Mouse (Mus musculus) hindbrain, embryonic 11.5 days (tissue): Measurements from ENCODE around the gene Slc23a2. TPM values are rescaled to one million over a fixed set of nuclear protein-coding genes. Genes with fewer than 3 reads are reported as not detected.

ENCODE experiments used
- ATAC-seq: fragments of 200-750 bp; cut with Nextera tagmentation; 2 replicates; pipeline ENCODE4 v1.8.0; 2017; ENCODE audit warnings: mild to moderate bottlenecking, moderate TSS enrichment, moderate library complexity; ENCODE audit not compliant: low FRiP score
- DNase-seq: peaks from one replicate; pipeline ENCODE4 v3.0.0-alpha.2; 2015; ENCODE audit warnings: low spot score
- H3K27ac ChIP-seq: fragments of 300-500 bp; sonication (generic); 2 replicates; pipeline ENCODE4 v1.5.1; 2014; ENCODE audit warnings: mild to moderate bottlenecking, low read depth, low read length
- H3K27me3 ChIP-seq: fragments of 300-500 bp; sonication (generic); 2 replicates; pipeline ENCODE4 v1.6.1; 2014; ENCODE audit warnings: mild to moderate bottlenecking, low read length, moderate library complexity, mixed read lengths; ENCODE audit not compliant: control insufficient read depth, insufficient read depth
- H3K36me3 ChIP-seq: fragments of 300-500 bp; sonication (generic); 2 replicates; pipeline ENCODE4 v1.6.1; 2014; ENCODE audit warnings: mild to moderate bottlenecking, low read length, moderate library complexity, mixed read lengths; ENCODE audit not compliant: control insufficient read depth, insufficient read depth
- H3K4me1 ChIP-seq: fragments of 300-500 bp; sonication (generic); replicated peaks from 2 replicates; pipeline ENCODE4 v1.6.1; 2014; ENCODE audit warnings: low read length, mixed read lengths; ENCODE audit not compliant: control insufficient read depth, insufficient read depth
- H3K4me2 ChIP-seq: fragments of 300-500 bp; sonication (generic); replicated peaks from 2 replicates; pipeline ENCODE4 v1.6.1; 2014; ENCODE audit warnings: mild to moderate bottlenecking, low read depth, low read length
- H3K4me3 ChIP-seq: fragments of 300-500 bp; sonication (generic); 2 replicates; pipeline ENCODE4 v1.5.1; 2014; ENCODE audit warnings: low read depth, low read length
- H3K9ac ChIP-seq: fragments of 300-500 bp; sonication (generic); 2 replicates; pipeline ENCODE4 v1.6.1; 2014; ENCODE audit warnings: low read depth, low read length
- H3K9me3 ChIP-seq: fragments of 300-500 bp; sonication (generic); 2 replicates; pipeline ENCODE4 v1.6.1; 2016; ENCODE audit warnings: low read length; ENCODE audit not compliant: control insufficient read depth
- WGBS: fragments of 180-500 bp; shearing (Covaris S2); extraction: QIAGEN DNeasy Blood & Tissue Kit; methylation state at CpG from one replicate; pipeline ENCODE4 v1.1.7; 2014; 5-methylcytosine and 5-hydroxymethylcytosine counted together
- polyA plus RNA-seq: library from polyadenylated mRNA; unstranded; fragments of >200 nt; fragmentation: Nextera tagmentation; extraction: Ambion mirVana; gene quantifications from 2 replicates; pipeline ENCODE4 v1.2.1, GENCODE M21; 2014

Slc23a2 gene
- polyA plus RNA-seq, 1 experiment from 2014 or later = 11.4 TPM

DNA sequence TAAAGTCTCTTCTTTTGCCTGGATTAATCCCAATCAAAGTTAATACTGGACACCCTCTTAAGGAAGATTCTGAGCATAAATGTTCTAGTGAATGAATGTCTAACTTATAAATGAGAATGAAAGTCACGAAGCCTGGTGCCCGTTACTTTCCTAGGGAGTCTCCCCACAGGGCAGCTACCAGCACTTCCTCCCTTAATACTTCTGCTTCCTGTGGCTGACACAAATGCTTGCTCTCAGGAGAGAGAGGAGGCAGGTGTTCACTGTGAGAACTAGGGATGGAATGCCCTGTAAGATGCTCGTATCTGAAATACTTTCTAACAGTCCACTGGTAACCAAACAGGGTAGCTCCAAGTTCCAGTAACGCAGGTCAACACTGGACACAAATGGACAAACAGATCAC is 91.1 kb downstream of the Slc23a2 start:
- H3K4me1 ChIP-seq = no peaks in the 10 kb centered on the region
- H3K9ac ChIP-seq = no peak overlapping the region
- ATAC-seq (no peak), DNase-seq (no peak)
- H3K4me2 ChIP-seq = no peak overlapping the region
- 94% methylated on average over 4 of the region's 4 CpGs for WGBS
- no peaks in the 10 kb centered on the region for H3K36me3 ChIP-seq
- H3K4me3 ChIP-seq = no peak overlapping the region
- no peaks in the 10 kb centered on the region for H3K9me3 ChIP-seq
- H3K27ac ChIP-seq = no peak overlapping the region
- H3K27me3 ChIP-seq = no peaks in the 10 kb centered on the region

DNA sequence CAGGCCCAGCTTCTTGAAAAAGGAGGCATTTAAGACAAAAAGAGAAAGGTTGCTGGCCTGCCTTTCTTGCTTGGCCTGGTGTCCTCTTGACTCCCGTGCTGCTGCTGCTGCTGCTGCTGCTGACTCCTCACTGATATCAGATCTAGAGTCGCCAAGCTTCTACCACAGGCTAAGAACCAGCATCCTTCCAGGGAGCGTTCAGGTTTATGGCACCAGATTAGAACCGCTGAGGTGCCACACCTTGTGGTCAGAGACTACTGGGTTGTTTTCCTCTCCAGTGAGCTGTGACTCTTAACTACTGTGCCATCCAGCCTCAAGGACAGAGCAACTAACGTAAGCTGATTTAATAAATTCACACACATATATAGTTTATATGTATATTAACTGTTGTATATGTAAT is 93.1 kb downstream of the Slc23a2 start:
- Histone ChIP-seq H3K27ac (no peak overlapping the region), H3K4me3 (no peak overlapping the region), H3K9ac (no peak overlapping the region), H3K9me3 (no peaks in the 10 kb centered on the region), H3K4me1 (no peaks in the 10 kb centered on the region), H3K4me2 (no peak overlapping the region), H3K36me3 (no peaks in the 10 kb centered on the region), H3K27me3 (no peaks in the 10 kb centered on the region)
- ATAC-seq (no peak), DNase-seq (no peak)
- 83% methylated on average over 5 of the region's 5 CpGs for WGBS

DNA sequence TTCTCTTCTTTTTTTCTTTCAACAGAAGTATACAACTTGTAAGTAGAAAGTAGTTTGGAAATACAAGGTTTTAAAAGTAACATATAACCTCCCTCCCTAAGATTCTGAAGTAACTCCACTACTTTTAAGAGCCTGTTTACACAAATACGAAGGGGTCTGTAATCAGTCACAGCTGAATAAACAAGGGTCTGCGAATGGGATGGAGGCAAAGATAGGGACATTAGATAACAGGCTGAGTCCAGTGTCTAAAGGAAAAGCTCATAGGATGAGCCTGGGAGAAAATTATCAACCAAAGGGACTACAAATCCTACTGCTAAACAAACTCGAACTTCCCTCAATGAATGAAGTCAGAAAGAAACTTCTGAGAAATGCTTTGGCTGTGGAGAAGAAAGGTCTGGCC is 95.0 kb downstream of the Slc23a2 start:
- DNase-seq (no peak), ATAC-seq (no peak)
- Histone ChIP-seq H3K27me3 (no peaks in the 10 kb centered on the region), H3K4me3 (no peak overlapping the region), H3K36me3 (no peaks in the 10 kb centered on the region), H3K9me3 (no peaks in the 10 kb centered on the region), H3K4me2 (no peak overlapping the region), H3K9ac (no peak overlapping the region), H3K4me1 (no peaks in the 10 kb centered on the region), H3K27ac (no peak overlapping the region)
- 51% methylated on average over 3 of the region's 3 CpGs for WGBS

DNA sequence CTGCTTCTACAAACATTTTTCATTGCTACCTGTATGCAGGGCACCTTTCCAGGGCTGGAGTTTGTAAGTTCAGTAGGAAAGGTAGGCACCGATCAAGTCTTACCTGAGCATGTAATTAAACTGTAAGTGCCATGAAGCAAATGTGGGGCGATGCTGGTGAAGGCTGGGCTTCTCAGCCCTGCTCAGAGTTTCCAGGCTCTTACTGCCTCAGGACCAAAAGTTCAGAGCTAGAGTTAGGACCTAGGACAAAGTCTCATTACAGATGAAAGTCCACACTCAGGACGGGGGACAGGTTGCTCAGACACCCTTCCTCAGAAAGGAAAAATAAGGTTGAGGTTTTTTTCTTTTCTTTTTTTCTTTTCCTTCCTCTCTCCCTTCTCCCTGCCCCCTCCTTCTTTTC is 95.4 kb downstream of the Slc23a2 start:
- no peak overlapping the region for H3K4me3 ChIP-seq
- no peak for DNase-seq

DNA sequence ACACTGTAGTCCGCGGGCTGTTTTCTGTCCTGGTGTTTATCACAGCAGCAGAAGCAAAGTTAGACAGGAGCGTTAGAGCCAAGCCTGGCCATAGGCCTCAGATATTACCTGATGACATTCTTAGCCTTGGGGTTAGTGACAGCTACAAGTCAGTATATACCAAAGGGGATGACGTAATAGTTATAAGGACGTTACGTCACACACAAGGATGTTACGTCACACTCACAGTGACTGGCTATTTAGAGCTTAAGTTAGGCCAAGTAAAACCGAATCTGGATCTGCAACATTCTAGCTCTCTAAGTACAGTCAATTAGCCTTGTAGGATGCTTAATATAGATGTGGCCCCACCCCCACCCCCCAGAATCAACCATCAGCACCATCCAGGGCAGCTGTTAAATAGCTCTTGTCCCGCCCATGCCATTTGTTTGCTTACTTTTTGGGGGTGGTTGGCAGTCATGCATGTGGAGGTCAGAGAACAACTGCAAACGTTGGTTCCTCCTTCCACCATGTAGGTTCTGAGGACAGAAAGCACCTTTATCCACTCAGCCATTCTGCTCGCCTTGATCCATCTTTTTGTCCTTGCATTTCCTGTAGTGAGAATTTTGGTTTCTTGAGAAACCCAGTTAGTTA is 96.7 kb downstream of the Slc23a2 start:
- 89% methylated on average over 11 of the region's 11 CpGs for WGBS
- DNase-seq = no peak

More for the DNA sequence above, 95.4 kb downstream of the Slc23a2 start:
- no peak for ATAC-seq
- Histone ChIP-seq H3K9me3 (no peaks in the 10 kb centered on the region), H3K36me3 (no peaks in the 10 kb centered on the region), H3K27me3 (no peaks in the 10 kb centered on the region), H3K9ac (no peak overlapping the region), H3K4me1 (no peaks in the 10 kb centered on the region), H3K4me2 (no peak overlapping the region), H3K27ac (no peak overlapping the region)
- WGBS = 77% methylated on average over 3 of the region's 3 CpGs

DNA sequence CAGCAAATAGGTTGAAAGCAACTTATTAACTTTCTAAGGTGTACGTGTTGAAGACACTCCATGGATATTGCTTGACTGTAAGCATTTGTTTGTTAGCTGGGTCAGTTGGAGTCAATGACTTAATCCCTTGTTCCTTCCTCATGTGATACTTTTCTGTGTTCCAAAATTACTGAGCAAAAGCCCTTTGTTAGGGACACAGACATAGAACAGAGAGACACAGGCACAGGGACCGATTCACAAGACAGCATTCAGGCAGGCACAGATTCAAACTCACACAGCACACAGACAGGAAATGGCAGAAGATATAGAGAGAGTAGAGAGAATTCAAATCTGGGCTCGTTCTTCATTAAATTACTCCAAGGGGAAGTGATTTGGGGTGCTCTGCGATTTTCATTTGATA is 97.5 kb downstream of the Slc23a2 start:
- ATAC-seq (no peak), DNase-seq (no peak)
- Histone ChIP-seq H3K4me3 (no peak overlapping the region), H3K4me2 (no peak overlapping the region), H3K9me3 (no peaks in the 10 kb centered on the region), H3K36me3 (no peaks in the 10 kb centered on the region), H3K27me3 (no peaks in the 10 kb centered on the region), H3K27ac (no peak overlapping the region), H3K9ac (no peak overlapping the region), H3K4me1 (no peaks in the 10 kb centered on the region)
- 85% methylated on average over 4 of the region's 4 CpGs for WGBS

More for the DNA sequence above, 96.7 kb downstream of the Slc23a2 start:
- no peaks in the 10 kb centered on the region for H3K4me1 ChIP-seq
- H3K4me2 ChIP-seq = no peak overlapping the region
- H3K36me3 ChIP-seq = no peaks in the 10 kb centered on the region
- ATAC-seq = no peak
- no peak overlapping the region for H3K4me3 ChIP-seq
- no peaks in the 10 kb centered on the region for H3K9me3 ChIP-seq
- no peak overlapping the region for H3K27ac ChIP-seq
- H3K27me3 ChIP-seq = no peaks in the 10 kb centered on the region
- no peak overlapping the region for H3K9ac ChIP-seq

DNA sequence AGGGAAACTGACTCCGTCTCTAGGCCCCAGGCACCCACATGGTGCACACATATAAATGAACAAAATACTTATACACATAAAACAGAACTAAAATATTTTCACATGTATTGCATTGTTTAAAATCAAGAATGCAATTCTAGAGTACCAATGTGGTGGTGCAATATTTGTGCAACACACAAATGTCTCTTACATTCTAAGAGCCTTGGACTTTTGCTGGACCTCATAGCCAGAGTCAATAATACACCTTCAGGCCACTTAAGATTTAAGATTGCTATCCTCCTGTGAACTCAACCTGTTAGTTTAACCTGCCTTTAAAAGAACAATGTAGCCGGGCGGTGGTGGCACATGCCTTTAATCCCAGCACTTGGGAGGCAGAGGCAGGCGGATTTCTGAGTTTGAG is 98.2 kb downstream of the Slc23a2 start:
- no peak for ATAC-seq
- WGBS = 90% methylated on average over 4 of the region's 4 CpGs

DNA sequence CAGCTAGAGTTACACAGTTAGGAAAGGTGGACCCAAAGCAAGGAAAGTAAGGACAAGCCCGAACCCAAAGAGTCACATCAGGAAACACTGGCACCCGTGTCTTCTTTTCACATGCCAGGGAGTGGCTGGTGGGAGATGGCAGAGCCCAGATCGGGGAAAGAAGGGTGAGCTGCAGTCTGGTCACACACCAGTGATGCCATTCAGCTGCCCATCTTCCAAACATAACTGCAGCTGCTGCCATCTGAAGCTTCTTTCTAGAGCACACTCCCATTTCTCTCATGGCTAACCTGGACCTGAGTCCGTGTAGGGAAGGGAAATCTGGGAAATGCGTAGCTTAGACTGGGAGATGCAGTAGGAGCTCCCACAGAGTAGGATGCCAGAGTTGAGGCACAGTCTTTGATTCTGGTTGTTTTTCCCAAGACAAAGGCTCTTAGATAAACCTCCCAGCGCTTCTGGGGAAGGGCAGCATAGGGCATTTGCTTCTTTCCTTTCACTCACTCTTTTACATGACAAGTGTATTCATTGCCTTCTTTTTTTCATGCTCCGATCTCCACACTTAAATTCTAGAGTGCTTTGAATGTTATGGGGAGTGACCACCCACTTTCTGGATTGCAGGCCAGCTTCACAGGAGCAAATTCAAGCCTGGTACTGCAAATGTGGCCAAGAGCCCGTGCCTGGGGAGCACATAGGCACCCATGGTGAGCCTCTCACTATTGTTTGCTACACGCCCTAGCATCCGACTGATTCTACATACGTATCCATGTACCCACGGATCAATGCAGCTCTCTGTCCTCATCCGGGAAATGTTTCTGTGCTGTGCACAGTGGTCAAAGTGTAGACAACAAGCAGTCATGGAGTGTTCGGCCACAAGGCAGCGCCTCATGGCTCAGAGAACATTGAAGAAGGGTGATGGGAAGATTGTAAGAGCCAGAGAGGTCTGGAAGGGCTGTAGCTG is 100.3 kb downstream of the Slc23a2 start:
- ATAC-seq (no peak), DNase-seq (no peak)
- no peak overlapping the region for H3K4me3 ChIP-seq
- no peak overlapping the region for H3K4me2 ChIP-seq
- H3K27ac ChIP-seq = no peak overlapping the region
- H3K4me1 ChIP-seq = no peaks in the 10 kb centered on the region
- no peaks in the 10 kb centered on the region for H3K27me3 ChIP-seq
- no peaks in the 10 kb centered on the region for H3K9me3 ChIP-seq
- 62% methylated on average over 15 of the region's 15 CpGs for WGBS
- H3K9ac ChIP-seq = no peak overlapping the region
- H3K36me3 ChIP-seq = no peaks in the 10 kb centered on the region

More for the DNA sequence above, 98.2 kb downstream of the Slc23a2 start:
- no peaks in the 10 kb centered on the region for H3K36me3 ChIP-seq
- H3K9me3 ChIP-seq = no peaks in the 10 kb centered on the region
- no peak overlapping the region for H3K4me3 ChIP-seq
- H3K27ac ChIP-seq = no peak overlapping the region
- H3K27me3 ChIP-seq = no peaks in the 10 kb centered on the region
- H3K9ac ChIP-seq = no peak overlapping the region
- no peak overlapping the region for H3K4me2 ChIP-seq
- no peak for DNase-seq
- H3K4me1 ChIP-seq = no peaks in the 10 kb centered on the region
